Mouse (Mus musculus): ENCODE measurements around the gene Gm3532.
"Not testable (repeated sequence)": the region's sequence is repeated elsewhere in the genome, so short reads cannot be mapped to it uniquely, and the experiment has no call there.

Gm3532 gene

GRCm38 (mm10) chr14:5538196-5538595 is at the start of gene Gm3532:
TSS of gene Gm3532 (plus strand) at chr14:5538496.
- not testable (repeated sequence) for DNase-seq (ENCODE audit: low spot score)

- DNase-seq (ENCODE audit: low spot score): not testable (repeated sequence)
Measured at GRCm38 (mm10) chr14:5501374-5501773, 36.9 kb upstream of the Gm3532 start, which contains the start of gene Gm3488. TSS of gene Gm3488 (plus strand) at chr14:5501674.

Data from T-cell, adult 2 months (primary cell).